12 mouse cellular contexts compared by ENCODE assay signal in the genomic region with DNA sequence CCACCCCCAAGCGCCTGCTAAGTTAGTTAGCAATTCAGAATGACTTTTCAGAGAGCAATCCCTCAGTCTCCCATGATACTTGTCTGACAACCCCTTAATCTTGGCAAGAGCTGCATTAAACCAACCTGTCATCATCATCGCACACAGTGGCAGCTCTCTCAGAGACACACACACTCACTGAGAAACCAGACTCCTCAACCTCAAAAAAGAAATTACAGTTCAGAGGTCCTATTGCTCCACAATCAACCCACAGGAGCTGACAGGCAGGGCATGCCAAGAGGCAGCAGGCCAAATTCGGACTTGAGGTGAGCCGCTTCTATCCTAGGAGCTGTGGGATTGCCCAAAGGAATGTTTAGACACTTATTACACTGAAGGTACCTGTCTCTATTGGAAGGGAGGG.
DNase-seq lines count a peak whose midpoint lies in the region; ATAC-seq and TF ChIP-seq lines count a peak whose summit lies in the region.
"Had no signal": no experiment of that assay in that cellular context is flagged by ENCODE, and none has a peak within 500 bp of the region (broad histone marks: within the 10 kb centered on the region; RNA-seq: fewer than 3 reads in every experiment).

No protein-coding gene starts in this region.

- 33% methylated on average over 4 of the region's 4 CpGs for WGBS in heart, postnatal 0 days
- WGBS in lung, embryonic 14.5 days: 30% methylated on average over 4 of the region's 4 CpGs

- H3K27me3 ChIP-seq in heart, postnatal 0 days (ENCODE audit: control insufficient read depth, insufficient read depth, low read length): no peaks in the 10 kb centered on the region
- no peaks in the 10 kb centered on the region for H3K27me3 ChIP-seq in lung, embryonic 14.5 days (ENCODE audit: insufficient read depth, low read length)
- H3K27me3 ChIP-seq: embryonic facial prominence, embryonic 12.5 days; megakaryocyte, embryonic 14.5 days had no signal

- H3K4me3 ChIP-seq in heart, postnatal 0 days (ENCODE audit: low read depth, low read length): no peak overlapping the region
- H3K4me3 ChIP-seq in lung, embryonic 14.5 days (ENCODE audit: low read depth, low read length): no peak overlapping the region
- H3K4me3 ChIP-seq: embryonic facial prominence, embryonic 12.5 days; megakaryocyte, embryonic 14.5 days had no signal

- H3K36me3 ChIP-seq in heart, postnatal 0 days (replicated peaks; ENCODE audit: control insufficient read depth, insufficient read depth, low read length): no peaks in the 10 kb centered on the region
- no peaks in the 10 kb centered on the region for H3K36me3 ChIP-seq in lung, embryonic 14.5 days (ENCODE audit: insufficient read depth)
- H3K36me3 ChIP-seq: embryonic facial prominence, embryonic 12.5 days had no signal

- H3K9ac ChIP-seq in heart, postnatal 0 days (replicated peaks; ENCODE audit: low read depth, low read length): no peak overlapping the region
- no peak overlapping the region for H3K9ac ChIP-seq in lung, embryonic 14.5 days
- H3K9ac ChIP-seq: embryonic facial prominence, embryonic 12.5 days had no signal

- peak; percentile 12 for DNase-seq in adrenal gland, adult 2 months
- DNase-seq in adrenal gland, adult 18-20 months (ENCODE audit: low spot score in 2 of 2): no peak
- DNase-seq in heart, postnatal 0 days (ENCODE audit: low spot score): peak; percentile 19
- DNase-seq in heart, adult 8-10 months (ENCODE audit: low spot score): no peak
- DNase-seq in lung, embryonic 14.5 days: peak; percentile 5
- DNase-seq in lung, postnatal 14 days: no peak
- peak; percentile 37 for DNase-seq in heart, postnatal 4 days
- DNase-seq in natural killer cell, adult 2 months (ENCODE audit: low spot score in 2 of 2): no peak
- DNase-seq: right cerebral cortex, postnatal 25 days had no signal

- H3K27ac ChIP-seq in heart, postnatal 0 days (ENCODE audit: low read depth): no peak overlapping the region
- no peak overlapping the region for H3K27ac ChIP-seq in lung, embryonic 14.5 days (ENCODE audit: low read depth)
- H3K27ac ChIP-seq: embryonic facial prominence, embryonic 12.5 days had no signal

- H3K4me2 ChIP-seq in heart, postnatal 0 days (ENCODE audit: low read depth, low read length): no peak overlapping the region
- no peak overlapping the region for H3K4me2 ChIP-seq in lung, embryonic 14.5 days
- H3K4me2 ChIP-seq: embryonic facial prominence, embryonic 12.5 days had no signal

- no peaks in the 10 kb centered on the region for H3K9me3 ChIP-seq in heart, postnatal 0 days (replicated peaks; ENCODE audit: control insufficient read depth, low read length)
- no peaks in the 10 kb centered on the region for H3K9me3 ChIP-seq in lung, embryonic 14.5 days (ENCODE audit: low read depth, low read length)
- H3K9me3 ChIP-seq: embryonic facial prominence, embryonic 12.5 days; megakaryocyte, embryonic 14.5 days had no signal

- no peak for ATAC-seq in heart, postnatal 0 days (ENCODE audit: insufficient read depth, low read depth)
- no peak for ATAC-seq in lung, embryonic 14.5 days (ENCODE audit: insufficient read depth)
- ATAC-seq: activated CD4-positive, CD25-positive, alpha-beta regulatory T cell, adult 4 months had no signal

- no peak for TF ChIP-seq EP300 in heart, postnatal 0 days (IDR thresholded peaks at IDR 0.05; ENCODE audit: low read depth)

- H3K4me1 ChIP-seq in heart, postnatal 0 days (ENCODE audit: control insufficient read depth, insufficient read depth): no peaks in the 10 kb centered on the region
- H3K4me1 ChIP-seq in lung, embryonic 14.5 days (ENCODE audit: insufficient read depth): no peaks in the 10 kb centered on the region
- H3K4me1 ChIP-seq: megakaryocyte, embryonic 14.5 days had no signal

- no peak for TF ChIP-seq CTCF in heart, postnatal 0 days (IDR thresholded peaks at IDR 0.05; ENCODE audit: low read depth)
- no peak for TF ChIP-seq CTCF in lung, embryonic 14.5 days (IDR thresholded peaks at IDR 0.05; ENCODE audit: low read depth)

Comparison
In these comparisons a context has a peak if more than half of its experiments do, and no peak if none do; other contexts are left out.
1. DNase-seq: peak in adrenal gland, adult 2 months (single experiment), heart, postnatal 0 days (single experiment), lung, embryonic 14.5 days (single experiment) and heart, postnatal 4 days (single experiment); none in adrenal gland, adult 18-20 months (0 of 2), heart, adult 8-10 months (single experiment), lung, postnatal 14 days (single experiment) and natural killer cell, adult 2 months (0 of 2).